ENCODE assay signal across 16 mouse cellular contexts in genomic region chr9:72469851-72470250, GRCm38 (mm10).
"Had no signal": no experiment of that assay in that cellular context is flagged by ENCODE, and none has a peak within 500 bp of the region (broad histone marks: within the 10 kb centered on the region; RNA-seq: fewer than 3 reads in every experiment).

No protein-coding gene starts in this region.

- H3K27ac ChIP-seq: neural tube, embryonic 13.5 days; neural tube, embryonic 15.5 days; stomach, embryonic 15.5 days; stomach, postnatal 0 days had no signal

- DNase-seq: retina, postnatal 1 day; right cerebral cortex, adult 18-20 months; right cerebral cortex, postnatal 14 days; right cerebral cortex, postnatal 25 days; right cerebral cortex, postnatal 4 days; spleen, adult 18-20 months; thymus, adult 18-20 months; thymus, adult 2 months; thymus, postnatal 14 days; thymus, postnatal 25 days; thymus, postnatal 36 days; thymus, postnatal 4 days had no signal

- H3K4me3 ChIP-seq: neural tube, embryonic 13.5 days; neural tube, embryonic 15.5 days; stomach, embryonic 15.5 days had no signal
